Mouse (Mus musculus) cerebellum, adult (tissue): ENCODE data around the gene Elfn1.
"Not testable (repeated sequence)": the region's sequence is repeated elsewhere in the genome, so short reads cannot be mapped to it uniquely, and the experiment has no call there.

Source experiments
- ATAC-seq: cut with Nextera tagmentation; 2 replicates; pipeline ENCODE4 v1.9.2; 2017; ENCODE audit warnings: mild to moderate bottlenecking, moderate library complexity, mixed read lengths; ENCODE audit not compliant: insufficient number of reproducible peaks, low FRiP score, low TSS enrichment

Elfn1 gene

DNA sequence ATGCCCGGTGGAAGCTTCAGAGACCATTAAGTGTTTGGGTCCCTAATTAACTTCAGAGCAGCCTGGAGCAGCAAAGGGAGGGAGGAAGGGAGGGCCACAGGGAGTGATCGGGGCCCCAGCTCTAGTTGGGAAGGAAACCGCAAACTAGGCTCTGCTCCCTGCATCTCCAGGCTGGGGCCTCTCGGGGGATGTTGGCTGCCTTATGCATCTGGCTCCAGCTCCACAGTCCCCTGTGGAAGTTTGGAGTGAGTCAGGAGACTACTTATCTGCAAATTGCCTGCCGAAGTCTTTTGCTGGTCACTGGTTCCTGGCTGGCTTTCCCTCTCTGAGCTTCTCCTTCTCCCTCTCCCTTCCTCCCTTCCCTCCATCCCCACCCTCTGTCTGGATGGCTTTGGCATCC, 56.6 kb downstream of the Elfn1 start:
- no peak for ATAC-seq

DNA sequence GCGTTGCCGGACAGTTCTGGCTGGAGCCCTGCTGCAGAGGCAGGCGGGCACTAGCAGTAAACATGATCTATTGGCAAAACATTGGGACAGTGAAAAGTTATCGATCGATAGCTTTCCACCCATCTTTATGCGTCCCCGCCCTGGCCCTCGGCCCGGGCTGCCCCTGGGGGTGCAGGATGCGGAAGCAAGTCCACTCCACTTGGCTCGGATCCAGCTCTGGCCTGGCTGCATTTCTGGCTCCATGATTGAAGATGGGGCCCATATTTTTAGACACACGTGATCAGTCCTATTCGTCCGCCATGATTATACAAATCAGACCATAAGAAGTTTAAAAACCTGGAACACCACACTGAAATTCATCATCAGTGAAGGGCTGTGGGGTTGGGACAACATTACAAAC, 57.9 kb downstream of the Elfn1 start:
- no peak for ATAC-seq

DNA sequence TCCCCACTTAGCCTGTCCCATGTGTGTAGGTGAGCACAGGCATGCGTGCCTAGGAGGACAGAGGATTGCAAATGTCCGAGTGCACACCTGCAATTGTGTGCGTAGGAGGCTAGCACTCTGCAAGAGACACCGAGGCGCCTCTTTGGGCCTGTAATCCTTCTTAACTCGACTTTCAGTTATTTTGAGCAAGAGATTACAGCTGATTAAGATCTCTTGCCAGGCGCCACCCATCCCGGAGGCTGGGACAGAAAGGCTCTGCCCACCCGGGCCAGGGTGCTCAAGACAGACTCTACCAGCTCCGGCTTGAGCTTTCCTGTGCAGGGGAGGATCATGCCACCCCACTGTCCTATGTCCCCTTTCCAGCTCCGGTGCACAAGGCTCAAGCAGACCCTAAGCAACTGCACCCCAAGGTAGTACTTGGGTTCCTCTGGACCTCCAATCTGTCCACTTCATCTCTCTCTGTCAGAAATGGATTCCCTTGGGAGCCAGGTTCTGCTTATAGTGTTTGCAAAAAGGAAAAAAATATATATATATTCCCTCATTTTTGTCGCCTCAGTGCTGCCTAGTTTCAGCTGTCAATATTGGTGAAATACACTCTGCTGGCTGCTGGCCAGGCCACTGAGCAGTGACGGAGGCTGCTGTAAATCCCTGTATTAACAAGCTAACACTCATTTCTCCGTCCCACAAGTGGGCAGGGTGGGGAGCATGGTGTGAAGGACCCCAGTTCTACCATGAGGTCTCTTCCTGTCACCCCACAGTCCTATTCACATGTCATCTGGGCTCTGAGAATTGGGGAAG, 61.6 kb downstream of the Elfn1 start:
- ATAC-seq: no peak

- ATAC-seq: no peak
These were observed 62.5 kb downstream of the Elfn1 start for GRCm38 (mm10) chr5:139970186-139970631.

- no peak for ATAC-seq
These were observed 68.8 kb downstream of the Elfn1 start for GRCm38 (mm10) chr5:139976584-139976983.

- no peak for ATAC-seq
These were observed 69.7 kb downstream of the Elfn1 start for GRCm38 (mm10) chr5:139977476-139977875.

GRCm38 (mm10) chr5:139978525-139979276, 71.0 kb downstream of the Elfn1 start:
- no peak for ATAC-seq

DNA sequence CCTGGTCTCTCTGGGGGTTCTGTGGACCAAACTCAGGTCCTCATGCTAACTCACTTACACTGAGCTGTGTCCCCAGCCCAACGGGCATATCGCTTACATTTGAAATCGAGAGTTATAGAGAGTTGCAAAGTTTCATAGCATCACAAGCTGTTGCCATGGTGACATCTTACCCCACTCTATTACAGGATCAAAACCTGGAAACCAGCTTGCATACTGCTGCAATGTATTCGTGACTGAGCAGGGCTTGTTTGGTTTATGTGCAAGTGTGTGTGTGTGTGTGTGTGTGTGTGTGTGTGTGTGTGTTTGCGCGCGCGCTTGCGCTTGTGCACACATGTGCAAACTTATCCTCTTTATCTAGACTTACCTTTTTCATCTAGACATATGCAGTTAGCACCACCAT, 71.6 kb downstream of the Elfn1 start:
- ATAC-seq: no peak

DNA sequence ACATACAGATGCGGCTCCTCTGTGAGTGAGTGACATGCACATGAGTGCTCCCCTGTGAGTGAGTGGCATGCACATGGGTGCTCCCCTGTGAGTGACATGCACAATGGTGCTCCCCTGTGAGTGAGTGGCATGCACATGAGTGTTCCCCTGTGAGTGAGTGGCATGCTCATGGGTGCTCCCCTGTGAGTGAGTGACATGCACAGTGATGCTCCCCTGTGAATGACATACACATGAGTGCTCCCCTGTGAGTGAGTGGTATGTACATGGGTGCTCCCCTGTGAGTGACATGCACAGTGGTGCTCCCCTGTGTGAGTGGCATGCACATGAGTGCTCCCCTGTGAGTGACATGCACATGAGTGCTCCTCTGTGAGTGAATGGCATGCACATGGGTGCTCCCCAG, 74.2 kb downstream of the Elfn1 start:
- no peak for ATAC-seq

GRCm38 (mm10) chr5:139985073-139985746, 77.5 kb downstream of the Elfn1 start:
- no peak for ATAC-seq

GRCm38 (mm10) chr5:139991531-139991930, 83.8 kb downstream of the Elfn1 start:
- ATAC-seq: no peak

- not testable (repeated sequence) for ATAC-seq
These were observed 90.6 kb downstream of the Elfn1 start for GRCm38 (mm10) chr5:139998321-139998720.

DNA sequence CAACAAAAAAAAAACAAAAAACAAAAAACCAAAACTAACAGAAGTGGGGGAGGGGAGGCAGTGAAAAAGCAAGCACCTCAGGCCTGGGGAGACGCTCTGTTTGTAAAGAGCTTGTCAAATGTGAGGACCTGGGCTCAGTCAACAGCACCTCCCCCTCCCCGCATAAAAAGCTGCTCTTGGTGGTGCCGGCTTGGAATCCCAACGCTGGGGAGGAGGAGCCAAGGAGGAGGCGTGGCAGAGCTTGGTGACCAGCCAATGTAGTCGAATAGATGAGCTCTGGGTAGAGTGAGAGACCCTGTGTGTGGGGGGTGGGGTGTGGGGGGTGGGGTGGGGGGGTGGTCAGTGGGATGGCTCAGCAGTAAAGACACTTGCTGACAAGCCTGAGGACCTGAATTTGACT, 91.2 kb downstream of the Elfn1 start:
- no peak for ATAC-seq

GRCm38 (mm10) chr5:140002541-140002940, 94.8 kb downstream of the Elfn1 start:
- no peak for ATAC-seq

DNA sequence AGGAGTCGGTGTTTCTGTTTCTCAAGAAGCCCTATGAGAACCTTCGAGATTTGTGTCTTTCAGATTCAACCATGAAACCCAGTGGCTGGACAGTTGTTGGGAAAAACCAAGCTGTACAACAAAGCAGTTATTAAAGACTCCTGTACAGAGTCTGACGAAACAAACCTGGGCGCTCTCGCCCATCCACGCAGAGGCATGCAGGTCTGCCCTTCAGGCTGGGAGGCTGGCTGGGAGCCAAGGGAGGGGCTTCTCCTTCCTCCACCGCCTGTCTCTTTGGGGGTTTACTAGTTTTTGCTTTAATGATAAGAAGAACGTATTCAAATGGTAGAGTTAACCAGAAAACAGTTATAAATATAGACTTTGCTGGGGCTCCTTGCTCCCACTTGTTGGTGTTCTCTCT, 99.1 kb downstream of the Elfn1 start:
- no peak for ATAC-seq

- ATAC-seq: no peak
These were observed 100.1 kb downstream of the Elfn1 start for GRCm38 (mm10) chr5:140007656-140008522.

DNA sequence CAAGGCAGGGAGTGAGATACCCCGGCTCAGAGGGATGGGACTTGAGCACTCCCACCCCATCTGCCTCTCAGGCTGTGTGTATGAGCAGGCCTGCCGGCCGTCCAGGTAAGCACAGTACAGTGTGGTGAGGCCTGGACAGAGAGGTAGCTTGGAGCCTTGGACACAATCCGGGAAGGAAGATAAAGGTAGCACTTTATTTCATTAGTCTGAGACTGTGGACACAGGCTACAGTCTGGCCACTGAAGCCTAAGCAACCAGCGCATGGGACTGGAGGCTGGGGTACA, 100.7 kb downstream of the Elfn1 start:
- ATAC-seq: no peak

DNA sequence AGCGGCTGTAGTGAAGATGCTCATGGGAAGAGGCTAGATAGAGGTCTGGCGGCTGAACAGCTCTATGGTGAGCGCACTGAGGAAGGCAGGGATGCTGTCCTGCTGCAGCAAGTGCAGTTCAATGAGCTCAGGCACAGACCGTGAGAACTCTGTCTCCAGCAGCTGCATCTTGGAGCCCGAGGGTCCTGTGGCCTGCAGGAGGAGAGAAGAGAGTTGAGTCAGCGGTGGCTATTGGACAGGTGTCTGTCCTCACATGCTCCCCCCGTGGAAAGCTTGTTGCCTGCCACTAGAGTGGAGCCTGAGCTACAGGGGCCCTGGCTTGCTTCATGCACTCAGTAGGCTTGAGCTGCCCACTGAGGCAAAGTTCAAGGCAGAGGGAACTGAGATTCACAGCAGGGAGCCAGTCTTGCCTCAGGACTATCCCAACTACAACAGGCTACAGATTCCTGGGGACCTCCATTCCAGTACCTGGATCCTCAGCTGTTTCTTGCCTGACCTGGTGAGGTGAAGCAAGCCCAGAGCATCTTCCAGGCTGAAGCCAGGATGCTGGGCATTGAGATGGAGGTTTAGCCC, 101.4 kb downstream of the Elfn1 start:
- no peak for ATAC-seq

- ATAC-seq: no peak
These were observed 102.7 kb downstream of the Elfn1 start for GRCm38 (mm10) chr5:140010405-140010804.

DNA sequence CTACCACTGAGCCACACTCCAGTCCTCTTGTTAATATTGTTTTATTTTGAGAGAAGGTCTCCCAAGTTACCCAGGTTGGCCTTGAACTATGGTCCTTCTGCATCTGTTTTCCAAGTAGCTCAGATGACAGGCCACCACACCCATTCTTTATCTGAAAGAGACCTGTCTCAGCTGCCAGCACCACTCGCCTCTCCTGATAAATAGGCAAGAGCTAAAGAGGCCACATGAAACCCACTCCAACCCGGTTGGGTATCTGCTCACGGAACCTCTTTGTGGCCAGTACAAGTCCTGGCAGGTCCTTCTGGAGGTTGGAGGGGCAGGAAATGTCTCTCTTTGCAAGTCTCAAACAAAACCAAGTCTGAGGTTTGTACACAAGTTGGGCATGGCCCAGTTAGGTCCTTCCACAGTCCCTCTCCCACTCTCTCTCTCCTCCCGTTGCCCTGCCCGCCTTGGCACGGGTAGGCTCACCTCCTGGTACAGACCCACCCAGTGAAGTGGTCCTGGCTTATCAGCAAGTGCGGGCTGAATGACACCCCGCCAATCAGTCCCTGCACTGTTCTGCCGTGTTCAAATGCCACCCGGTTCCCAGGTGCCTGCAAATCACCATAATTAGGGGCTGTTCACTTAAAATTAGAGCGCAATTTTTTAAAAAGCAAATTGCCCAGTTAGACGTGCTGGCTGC, 104.7 kb downstream of the Elfn1 start:
- no peak for ATAC-seq
